In genomic region chr9:105349034-105349433, GRCm38 (mm10) we compare ENCODE assay signal across 19 mouse cellular contexts. TPM values are rescaled to one million over a fixed set of nuclear protein-coding genes. Genes with fewer than 3 reads are reported as not detected.
DNase-seq lines count a peak whose midpoint lies in the region; ATAC-seq and TF ChIP-seq lines count a peak whose summit lies in the region.
"Had no signal": no experiment of that assay in that cellular context is flagged by ENCODE, and none has a peak within 500 bp of the region (broad histone marks: within the 10 kb centered on the region; RNA-seq: fewer than 3 reads in every experiment).

No protein-coding gene starts in this region.

- no peak for TF ChIP-seq CTCF in cerebellum, adult 2 months (IDR thresholded peaks at IDR 0.05; ENCODE audit: borderline replicate concordance, insufficient read depth, low read depth, low read length)
- no peak for TF ChIP-seq CTCF in brain, embryonic 14.5 days (IDR thresholded peaks at IDR 0.05; ENCODE audit: borderline replicate concordance, extremely low read depth, insufficient read depth, insufficient read length)

- peak; percentile 12 to 22 for DNase-seq in cerebellum, postnatal 4 days (ENCODE audit: low spot score in 2 of 2)
- DNase-seq in cerebellum, adult 2 months, result no peak
- peak; percentile 53 for DNase-seq in layer of hippocampus, adult 9-11 months
- DNase-seq in layer of hippocampus, adult 11-12 months (ENCODE audit: low spot score), result no peak
- peak; percentile 96 for DNase-seq in brain, embryonic 14.5 days (ENCODE audit: low read depth)
- no peak for DNase-seq in heart, embryonic 10.5 days (ENCODE audit: low spot score)
- no peak for DNase-seq in lung, postnatal 4 days
- DNase-seq: cerebellum, adult 18-20 months; gastrocnemius, postnatal 10 days; heart, postnatal 10 days; lung, postnatal 14 days; thymus, postnatal 4 days had no signal

- H3K4me2 ChIP-seq in hindbrain, embryonic 16.5 days (ENCODE audit: low read length), result no peak overlapping the region
- H3K4me2 ChIP-seq: intestine, embryonic 15.5 days; limb, embryonic 13.5 days; liver, embryonic 15.5 days had no signal

- TF ChIP-seq POLR2A in cerebellum, adult 2 months (IDR thresholded peaks at IDR 0.05; ENCODE audit: borderline replicate concordance, insufficient read depth, low read length), result no peak
- no peak for TF ChIP-seq POLR2A in brain, embryonic 14.5 days (IDR thresholded peaks at IDR 0.05; ENCODE audit: borderline replicate concordance, extremely low read depth, insufficient read depth, insufficient read length, poor library complexity, severe bottlenecking)

- no peaks in the 10 kb centered on the region for H3K9me3 ChIP-seq in hindbrain, embryonic 16.5 days (ENCODE audit: control insufficient read depth, low read length)
- no peaks in the 10 kb centered on the region for H3K9me3 ChIP-seq in heart, embryonic 10.5 days
- H3K9me3 ChIP-seq: intestine, embryonic 15.5 days; limb, embryonic 13.5 days; liver, embryonic 15.5 days had no signal

- H3K9ac ChIP-seq in hindbrain, embryonic 16.5 days (ENCODE audit: low read depth, low read length), result no peak overlapping the region
- H3K9ac ChIP-seq: intestine, embryonic 15.5 days; limb, embryonic 13.5 days; liver, embryonic 15.5 days had no signal

- peak; percentile 86 for ATAC-seq in hindbrain, embryonic 16.5 days
- ATAC-seq: intestine, embryonic 15.5 days; Patski had no signal

- no peaks in the 10 kb centered on the region for H3K27me3 ChIP-seq in cerebellum, adult 2 months (ENCODE audit: control insufficient read depth, insufficient read depth, low read length)
- no peaks in the 10 kb centered on the region for H3K27me3 ChIP-seq in hindbrain, embryonic 16.5 days (replicated peaks; ENCODE audit: control insufficient read depth, insufficient read depth, low read length)
- no peaks in the 10 kb centered on the region for H3K27me3 ChIP-seq in heart, embryonic 10.5 days (ENCODE audit: insufficient read depth, poor library complexity, severe bottlenecking)
- H3K27me3 ChIP-seq: intestine, embryonic 15.5 days; limb, embryonic 13.5 days; liver, embryonic 15.5 days; Patski had no signal

- no peak overlapping the region for H3K4me3 ChIP-seq in cerebellum, adult 2 months (replicated peaks; ENCODE audit: insufficient read depth, low read depth, low read length)
- no peak overlapping the region for H3K4me3 ChIP-seq in hindbrain, embryonic 16.5 days (ENCODE audit: low read length)
- no peak overlapping the region for H3K4me3 ChIP-seq in heart, embryonic 10.5 days
- H3K4me3 ChIP-seq: intestine, embryonic 15.5 days; limb, embryonic 13.5 days; liver, embryonic 15.5 days; myocyte had no signal

- 6% methylated on average over 5 of the region's 5 CpGs for WGBS in cerebellum, adult 2 months
- 39% methylated on average over 5 of the region's 5 CpGs for WGBS in hindbrain, embryonic 16.5 days
- 78% methylated on average over 5 of the region's 5 CpGs for WGBS in heart, embryonic 10.5 days

- no peaks in the 10 kb centered on the region for H3K36me3 ChIP-seq in hindbrain, embryonic 16.5 days (ENCODE audit: control insufficient read depth, insufficient read depth, low read length)
- no peaks in the 10 kb centered on the region for H3K36me3 ChIP-seq in heart, embryonic 10.5 days
- H3K36me3 ChIP-seq: intestine, embryonic 15.5 days; limb, embryonic 13.5 days; liver, embryonic 15.5 days had no signal

- no peak overlapping the region for H3K27ac ChIP-seq in cerebellum, adult 2 months (ENCODE audit: insufficient read depth, low read length)
- H3K27ac ChIP-seq in hindbrain, embryonic 16.5 days (ENCODE audit: low read depth, low read length), result no peak overlapping the region
- no peak overlapping the region for H3K27ac ChIP-seq in heart, embryonic 10.5 days
- H3K27ac ChIP-seq: intestine, embryonic 15.5 days; kidney, postnatal 0 days; limb, embryonic 13.5 days; liver, embryonic 15.5 days had no signal

- no peaks in the 10 kb centered on the region for H3K4me1 ChIP-seq in cerebellum, adult 2 months (ENCODE audit: control insufficient read depth, insufficient read depth, low read length)
- H3K4me1 ChIP-seq in hindbrain, embryonic 16.5 days (ENCODE audit: control insufficient read depth, insufficient read depth, low read depth, low read length), result peaks cover 3% of the 10 kb centered on the region; the same call in 1 of the 2 replicates
- no peaks in the 10 kb centered on the region for H3K4me1 ChIP-seq in heart, embryonic 10.5 days
- H3K4me1 ChIP-seq: intestine, embryonic 15.5 days; limb, embryonic 13.5 days; liver, embryonic 15.5 days had no signal

RNA-seq across cellular contexts. Expression of gene Aste1, which starts 46.2 kb away (rescaled TPM):
- polyA plus RNA-seq in cerebellum, adult 2 months (2012; rRNA removed), result 5.9 and 6.5 TPM in 2 replicates
- polyA plus RNA-seq in brain, embryonic 14.5 days (2012; rRNA removed), result 8.8 and 9.8 TPM in 2 replicates
- 9.5 and 10.5 TPM in 2 replicates for polyA plus RNA-seq in hindbrain, embryonic 16.5 days (2015; fragmentation: Nextera tagmentation; extraction: Ambion mirVana)
- polyA plus RNA-seq in heart, embryonic 10.5 days (2016; fragmentation: Nextera tagmentation; extraction: Ambion mirVana), result 13.7 and 16.1 TPM in 2 replicates

RNA-seq across cellular contexts. Expression of gene Nek11, which starts 46.3 kb away (rescaled TPM):
- polyA plus RNA-seq in cerebellum, adult 2 months (2012; rRNA removed), result 0.51 and 0.76 TPM in 2 replicates
- polyA plus RNA-seq in brain, embryonic 14.5 days (2012; rRNA removed), result 1.1 and 1.8 TPM in 2 replicates
- 3.0 and 3.2 TPM in 2 replicates for polyA plus RNA-seq in hindbrain, embryonic 16.5 days (2015; fragmentation: Nextera tagmentation; extraction: Ambion mirVana)
- 0.14 and 0.27 TPM in 2 replicates for polyA plus RNA-seq in heart, embryonic 10.5 days (2016; fragmentation: Nextera tagmentation; extraction: Ambion mirVana)

Comparison
In these comparisons a context has a peak if more than half of its experiments do, and no peak if none do; other contexts are left out.
1. DNase-seq: peak in cerebellum, postnatal 4 days (2 of 2), layer of hippocampus, adult 9-11 months (single experiment) and brain, embryonic 14.5 days (single experiment); none in cerebellum, adult 2 months (0 of 2), layer of hippocampus, adult 11-12 months (single experiment), heart, embryonic 10.5 days (single experiment) and lung, postnatal 4 days (0 of 2).